Mouse (Mus musculus) layer of hippocampus, postnatal 25 days (tissue): ENCODE data around the gene Sorcs2. TPM values are rescaled to one million over a fixed set of nuclear protein-coding genes. Genes with fewer than 3 reads are reported as not detected.

Source experiments
- DNase-seq, 2 experiments: peaks; one replicate each; pipeline ENCODE4 v3.0.0; 2022; ENCODE audit warnings: mixed read lengths in 2 of 2, low spot score in 1 of 2; ENCODE audit errors: extremely low spot score in 1 of 2
- total RNA-seq, 2 experiments: library from RNA; stranded (reverse); gene quantifications; 2 replicates each; pipeline ENCODE4 v1.2.3; 2021

Gene Sorcs2
- total RNA-seq, 2 experiments from 2014 or later = 52.4 to 53.8 TPM

- DNase-seq = no peak
Measured at GRCm38 (mm10) chr5:36146589-36146988, 251.3 kb downstream of the Sorcs2 start.

- DNase-seq = no peak
Measured at GRCm38 (mm10) chr5:36144560-36144959, 253.4 kb downstream of the Sorcs2 start.

- DNase-seq = no peak
Measured at GRCm38 (mm10) chr5:36141676-36142255, 256.2 kb downstream of the Sorcs2 start.

- peak in 1 of 2 experiments; percentile 46 for DNase-seq
Measured at GRCm38 (mm10) chr5:36141112-36141511, 256.8 kb downstream of the Sorcs2 start.

- DNase-seq = no peak
Measured at GRCm38 (mm10) chr5:36139766-36140165, 258.2 kb downstream of the Sorcs2 start.

- no peak for DNase-seq
Measured at GRCm38 (mm10) chr5:36135874-36136542, 261.9 kb downstream of the Sorcs2 start.

- no peak for DNase-seq
Measured at GRCm38 (mm10) chr5:36134302-36134701, 263.6 kb downstream of the Sorcs2 start.

GRCm38 (mm10) chr5:36133893-36134292 lies 264.0 kb downstream of the Sorcs2 start:
- no peak for DNase-seq

GRCm38 (mm10) chr5:36130393-36131011 lies 267.4 kb downstream of the Sorcs2 start:
- no peak for DNase-seq

- DNase-seq = peak; percentile 19 to 24
Measured at GRCm38 (mm10) chr5:36129661-36130060, 268.3 kb downstream of the Sorcs2 start.

GRCm38 (mm10) chr5:36128513-36128912 lies 269.4 kb downstream of the Sorcs2 start:
- DNase-seq = no peak

GRCm38 (mm10) chr5:36124993-36125392 lies 272.9 kb downstream of the Sorcs2 start:
- DNase-seq = no peak

- no peak for DNase-seq
Measured at GRCm38 (mm10) chr5:36122987-36123386, 275.0 kb downstream of the Sorcs2 start.

- DNase-seq = no peak
Measured at GRCm38 (mm10) chr5:36120931-36121341, 277.0 kb downstream of the Sorcs2 start.

GRCm38 (mm10) chr5:36118061-36118460 lies 279.9 kb downstream of the Sorcs2 start:
- DNase-seq = no peak

- no peak for DNase-seq
Measured at GRCm38 (mm10) chr5:36115519-36115918, 282.4 kb downstream of the Sorcs2 start.

- DNase-seq = no peak
Measured at GRCm38 (mm10) chr5:36113696-36114095, 284.2 kb downstream of the Sorcs2 start.

GRCm38 (mm10) chr5:36112696-36113095 lies 285.2 kb downstream of the Sorcs2 start:
- no peak for DNase-seq

GRCm38 (mm10) chr5:36111516-36111915 lies 286.4 kb downstream of the Sorcs2 start:
- DNase-seq = no peak

GRCm38 (mm10) chr5:36108339-36108887 lies 289.5 kb downstream of the Sorcs2 start:
- DNase-seq = no peak

GRCm38 (mm10) chr5:36103483-36103882 lies 294.5 kb downstream of the Sorcs2 start:
- DNase-seq = no peak
